Mouse (Mus musculus) stomach, embryonic 14.5 days (tissue): ENCODE data around the gene Kcnd2. TPM values are rescaled to one million over a fixed set of nuclear protein-coding genes. Genes with fewer than 3 reads are reported as not detected.

Source experiments
- ATAC-seq: fragments of 200-750 bp; cut with Nextera tagmentation; 2 replicates; pipeline ENCODE4 v1.8.0; 2017; ENCODE audit warnings: low read depth, moderate TSS enrichment; ENCODE audit not compliant: insufficient number of reproducible peaks, insufficient read depth, low FRiP score
- H3K27ac ChIP-seq: fragments of 300-500 bp; sonication (generic); 2 replicates; pipeline ENCODE4 v1.5.1; 2014; ENCODE audit warnings: mild to moderate bottlenecking, low read length, moderate library complexity, mixed read lengths
- H3K27me3 ChIP-seq: fragments of 300-500 bp; sonication (generic); 2 replicates; pipeline ENCODE4 v1.6.1; 2014; ENCODE audit warnings: low read length, control low read depth, mixed read lengths; ENCODE audit not compliant: control insufficient read depth, insufficient read depth
- H3K36me3 ChIP-seq: fragments of 300-500 bp; sonication (generic); 2 replicates; pipeline ENCODE4 v1.6.1; 2014; ENCODE audit warnings: mild to moderate bottlenecking, control low read depth, low read length, moderate library complexity, mixed read lengths; ENCODE audit not compliant: control insufficient read depth, insufficient read depth
- H3K4me1 ChIP-seq: fragments of 300-500 bp; sonication (generic); 2 replicates; pipeline ENCODE4 v1.6.1; 2014; ENCODE audit warnings: low read length, control low read depth, mixed read lengths; ENCODE audit not compliant: control insufficient read depth, insufficient read depth
- H3K4me2 ChIP-seq: fragments of 300-500 bp; sonication (generic); replicated peaks from 2 replicates; pipeline ENCODE4 v1.6.1; 2014; ENCODE audit warnings: low read depth, low read length, control low read depth
- H3K4me3 ChIP-seq: fragments of 300-500 bp; sonication (generic); 2 replicates; pipeline ENCODE4 v1.5.1; 2014; ENCODE audit warnings: low read depth, low read length, control low read depth
- H3K9ac ChIP-seq: fragments of 300-500 bp; sonication (generic); replicated peaks from 2 replicates; pipeline ENCODE4 v1.6.1; 2014; ENCODE audit warnings: low read depth, mild to moderate bottlenecking, control low read depth, low read length, moderate library complexity, mixed read lengths
- H3K9me3 ChIP-seq: fragments of 300-500 bp; sonication (generic); 2 replicates; pipeline ENCODE4 v1.6.1; 2016; ENCODE audit warnings: low read depth, low read length, control low read depth; ENCODE audit not compliant: control insufficient read depth
- WGBS: fragments of 180-500 bp; shearing (Covaris S2); extraction: QIAGEN DNeasy Blood & Tissue Kit; methylation state at CpG from one replicate; pipeline ENCODE4 v1.1.7; 2014; 5-methylcytosine and 5-hydroxymethylcytosine counted together
- polyA plus RNA-seq: library from polyadenylated mRNA; unstranded; fragments of >200 nt; fragmentation: Nextera tagmentation; extraction: Ambion mirVana; gene quantifications from 2 replicates; pipeline ENCODE4 v1.2.1, GENCODE M21; 2014

Kcnd2 gene
- 1.4 and 1.5 TPM in 2 replicates for polyA plus RNA-seq

- peak within 1 kb of the TSS; percentile 62 for H3K4me3 ChIP-seq
- WGBS = 10% methylated on average over 34 of the region's 34 CpGs
These were observed at the start of gene Kcnd2 for GRCm38 (mm10) chr6:21215491-21216191. Gene Kcnd2, plus strand, starts transcription at chr6:21215503.

GRCm38 (mm10) chr6:21166611-21167010 lies 48.7 kb upstream of the Kcnd2 start:
- Histone ChIP-seq H3K36me3 (no peaks in the 10 kb centered on the region), H3K27me3 (no peaks in the 10 kb centered on the region), H3K4me3 (no peak overlapping the region), H3K27ac (no peak overlapping the region), H3K9me3 (no peaks in the 10 kb centered on the region), H3K4me1 (no peaks in the 10 kb centered on the region), H3K4me2 (no peak overlapping the region), H3K9ac (no peak overlapping the region)
- ATAC-seq = no peak
- 71% methylated on average over 1 of the region's 1 CpGs for WGBS

More at GRCm38 (mm10) chr6:21215491-21216191, at the start of gene Kcnd2:
- peak within 1 kb of the TSS; percentile 97 for H3K4me2 ChIP-seq
- no peaks in the 10 kb centered on the region for H3K4me1 ChIP-seq
- no peak within 1 kb of the TSS for H3K27ac ChIP-seq
- no peaks in the 10 kb centered on the region for H3K9me3 ChIP-seq
- H3K27me3 ChIP-seq = no peaks in the 10 kb centered on the region
- peak within 1 kb of the TSS; percentile 65; the same call in 1 of the 2 replicates for H3K9ac ChIP-seq
- ATAC-seq = no peak; the same call in 1 of the 2 replicates
- no peaks in the 10 kb centered on the region for H3K36me3 ChIP-seq

- no peak for ATAC-seq
- Histone ChIP-seq H3K27ac (no peak overlapping the region), H3K36me3 (no peaks in the 10 kb centered on the region), H3K9me3 (no peaks in the 10 kb centered on the region), H3K4me1 (no peaks in the 10 kb centered on the region), H3K27me3 (no peaks in the 10 kb centered on the region), H3K9ac (no peak overlapping the region), H3K4me2 (no peak overlapping the region), H3K4me3 (no peak overlapping the region)
- 66% methylated on average over 2 of the region's 2 CpGs for WGBS
These were observed 20.0 kb upstream of the Kcnd2 start for GRCm38 (mm10) chr6:21195341-21195740.

GRCm38 (mm10) chr6:21213865-21214672 lies 1.2 kb upstream of the Kcnd2 start:
- H3K27me3 ChIP-seq = no peaks in the 10 kb centered on the region
- 1% methylated on average over 29 of the region's 29 CpGs for WGBS
- H3K9me3 ChIP-seq = no peaks in the 10 kb centered on the region
- H3K4me2 ChIP-seq = peak overlapping the region; percentile 97
- peak overlapping the region; percentile 62 for H3K4me3 ChIP-seq
- H3K9ac ChIP-seq = peak overlapping the region; percentile 65; the same call in 1 of the 2 replicates
- no peaks in the 10 kb centered on the region for H3K36me3 ChIP-seq
- no peak overlapping the region for H3K27ac ChIP-seq
- H3K4me1 ChIP-seq = no peaks in the 10 kb centered on the region
- peak; percentile 51; the same call in 1 of the 2 replicates for ATAC-seq

- Histone ChIP-seq H3K27ac (no peak overlapping the region), H3K27me3 (no peaks in the 10 kb centered on the region), H3K9ac (peak overlapping the region; percentile 65; the same call in 1 of the 2 replicates), H3K9me3 (no peaks in the 10 kb centered on the region), H3K4me2 (peak overlapping the region; percentile 97), H3K4me3 (peak overlapping the region; percentile 62), H3K4me1 (no peaks in the 10 kb centered on the region), H3K36me3 (no peaks in the 10 kb centered on the region)
- peak; percentile 68 for ATAC-seq
- under 1% methylated on average over 64 of the region's 83 CpGs for WGBS
These were observed 421 bp upstream of the Kcnd2 start for GRCm38 (mm10) chr6:21214673-21215490.

- no peak for ATAC-seq
- Histone ChIP-seq H3K4me1 (no peaks in the 10 kb centered on the region), H3K9me3 (no peaks in the 10 kb centered on the region), H3K4me3 (no peak overlapping the region), H3K27ac (no peak overlapping the region), H3K27me3 (no peaks in the 10 kb centered on the region), H3K4me2 (no peak overlapping the region), H3K36me3 (no peaks in the 10 kb centered on the region), H3K9ac (no peak overlapping the region)
- WGBS = 92% methylated on average over 27 of the region's 27 CpGs
These were observed 1.1 kb downstream of the Kcnd2 start for GRCm38 (mm10) chr6:21216206-21217020.

GRCm38 (mm10) chr6:21217156-21217555 lies 1.9 kb downstream of the Kcnd2 start:
- Histone ChIP-seq H3K4me3 (no peak overlapping the region), H3K27me3 (no peaks in the 10 kb centered on the region), H3K4me2 (no peak overlapping the region), H3K9ac (no peak overlapping the region), H3K4me1 (no peaks in the 10 kb centered on the region), H3K36me3 (no peaks in the 10 kb centered on the region), H3K9me3 (no peaks in the 10 kb centered on the region), H3K27ac (no peak overlapping the region)
- ATAC-seq = no peak
- 96% methylated on average over 10 of the region's 10 CpGs for whole genome bisulfite sequencing
